Mouse (Mus musculus) neural tube, embryonic 14.5 days (tissue): ENCODE measurements around the gene Ankle1. TPM values are rescaled to one million over a fixed set of nuclear protein-coding genes. Genes with fewer than 3 reads are reported as not detected.

Experiments
- ATAC-seq: fragments of 200-750 bp; cut with Nextera tagmentation; 2 replicates; pipeline ENCODE4 v1.8.0; 2017; ENCODE audit warnings: low read depth, mild to moderate bottlenecking, moderate TSS enrichment, moderate library complexity
- H3K27ac ChIP-seq: fragments of 300-500 bp; sonication (generic); 2 replicates; pipeline ENCODE4 v1.5.1; 2014; ENCODE audit warnings: low read depth, mild to moderate bottlenecking, control low read depth, low read length, moderate library complexity, mixed read lengths
- H3K27me3 ChIP-seq: fragments of 300-500 bp; sonication (generic); 2 replicates; pipeline ENCODE4 v1.6.1; 2014; ENCODE audit warnings: low read length; ENCODE audit not compliant: control insufficient read depth, insufficient read depth
- H3K36me3 ChIP-seq: fragments of 300-500 bp; sonication (generic); 2 replicates; pipeline ENCODE4 v1.6.1; 2014; ENCODE audit warnings: low read length, mixed read lengths; ENCODE audit not compliant: control insufficient read depth, insufficient read depth
- H3K4me1 ChIP-seq: fragments of 300-500 bp; sonication (generic); 2 replicates; pipeline ENCODE4 v1.6.1; 2014; ENCODE audit warnings: low read length; ENCODE audit not compliant: control insufficient read depth, insufficient read depth
- H3K4me2 ChIP-seq: fragments of 300-500 bp; sonication (generic); 2 replicates; pipeline ENCODE4 v1.6.1; 2014; ENCODE audit warnings: mild to moderate bottlenecking, low read depth, low read length, control low read depth
- H3K4me3 ChIP-seq: fragments of 300-500 bp; sonication (generic); 2 replicates; pipeline ENCODE4 v1.5.1; 2014; ENCODE audit warnings: low read depth, low read length, control low read depth, mixed read lengths
- H3K9ac ChIP-seq: fragments of 300-500 bp; sonication (generic); replicated peaks from 2 replicates; pipeline ENCODE4 v1.6.1; 2014; ENCODE audit warnings: low read depth, mild to moderate bottlenecking, control low read depth, low read length, mixed read lengths
- H3K9me3 ChIP-seq: fragments of 300-500 bp; sonication (generic); 2 replicates; pipeline ENCODE4 v1.6.1; 2016; ENCODE audit warnings: low read length; ENCODE audit not compliant: control insufficient read depth
- WGBS: fragments of 180-500 bp; shearing (Covaris S2); extraction: QIAGEN DNeasy Blood & Tissue Kit; methylation state at CpG from one replicate; pipeline ENCODE4 v1.1.7; 2014; 5-methylcytosine and 5-hydroxymethylcytosine counted together
- polyA plus RNA-seq: library from polyadenylated mRNA; unstranded; fragments of >200 nt; fragmentation: Nextera tagmentation; extraction: Ambion mirVana; gene quantifications from 2 replicates; pipeline ENCODE4 v1.2.1, GENCODE M21; 2014

The Ankle1 gene
- polyA plus RNA-seq, 1 experiment from 2014 or later, result 1.9 TPM

DNA sequence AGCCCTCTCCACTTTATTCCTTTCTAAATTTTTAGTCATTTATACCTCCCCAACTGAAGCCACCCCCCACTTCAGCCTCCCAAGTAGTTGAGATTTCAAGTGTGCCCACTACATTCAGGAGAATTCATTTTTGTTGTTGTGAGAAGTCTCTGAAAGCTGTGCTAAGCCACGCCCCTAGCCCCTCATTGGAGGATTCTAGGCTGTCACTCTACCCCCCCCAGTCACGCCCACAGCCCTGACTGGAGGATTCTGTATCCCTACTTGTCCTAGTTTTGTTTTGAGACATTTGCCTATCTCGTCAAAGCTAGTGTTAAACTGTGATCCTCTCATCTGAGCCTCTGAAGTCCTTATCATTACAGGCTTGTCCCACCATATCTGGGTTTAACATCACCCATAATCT lies 12.9 kb upstream of the Ankle1 start:
- Histone ChIP-seq H3K36me3 (no peaks in the 10 kb centered on the region), H3K27me3 (no peaks in the 10 kb centered on the region), H3K4me1 (peaks cover 8% of the 10 kb centered on the region; the same call in 1 of the 2 replicates), H3K27ac (no peak overlapping the region), H3K9me3 (no peaks in the 10 kb centered on the region), H3K4me3 (no peak overlapping the region), H3K9ac (no peak overlapping the region), H3K4me2 (no peak overlapping the region)
- 12% methylated on average over 3 of the region's 3 CpGs for WGBS
- ATAC-seq, result no peak

DNA sequence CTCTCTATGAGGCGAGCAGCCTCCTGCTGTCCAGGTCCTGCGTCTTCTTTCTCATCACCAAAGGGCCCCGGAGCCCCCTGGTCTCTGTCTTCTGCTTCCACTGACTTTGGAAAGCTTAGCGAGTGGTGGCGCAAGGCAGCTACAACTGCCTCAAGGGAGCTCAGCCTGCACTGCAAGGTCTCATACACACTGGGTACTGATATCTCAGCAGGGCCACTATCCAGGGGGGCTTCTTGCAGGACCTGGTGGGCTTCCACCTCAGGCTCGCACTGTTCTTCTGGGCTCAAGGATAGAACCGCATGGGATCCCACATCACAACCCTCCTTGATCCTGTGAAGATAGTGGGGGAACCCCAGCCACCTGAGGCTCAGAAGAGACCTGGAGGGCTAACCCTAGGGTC lies 11.3 kb upstream of the Ankle1 start:
- WGBS, result 77% methylated on average over 7 of the region's 7 CpGs
- Histone ChIP-seq H3K27me3 (no peaks in the 10 kb centered on the region), H3K4me3 (no peak overlapping the region), H3K4me2 (no peak overlapping the region), H3K36me3 (peaks cover 5% of the 10 kb centered on the region; the same call in 1 of the 2 replicates), H3K9ac (no peak overlapping the region), H3K27ac (no peak overlapping the region), H3K4me1 (peaks cover 8% of the 10 kb centered on the region; the same call in 1 of the 2 replicates), H3K9me3 (no peaks in the 10 kb centered on the region)
- no peak for ATAC-seq

DNA sequence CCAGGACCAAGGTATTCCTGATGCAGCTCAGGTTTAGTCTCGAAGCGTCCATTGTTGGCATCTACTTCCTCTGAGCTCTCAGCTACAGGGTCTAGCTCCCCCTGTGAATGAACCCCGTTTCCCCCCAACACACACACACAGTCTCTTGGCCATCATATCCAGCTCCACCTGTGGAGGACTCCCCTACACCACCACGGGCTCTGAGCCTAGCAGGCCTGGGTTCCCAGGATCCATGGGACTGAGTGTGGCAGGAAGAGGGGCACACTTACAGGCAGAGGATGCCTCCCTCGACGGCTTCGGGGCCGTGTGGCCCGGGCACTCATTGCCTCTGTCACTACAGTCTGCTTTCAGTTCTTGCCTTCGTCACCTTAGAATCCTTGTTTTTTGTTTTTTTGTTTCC lies 10.7 kb upstream of the Ankle1 start:
- Histone ChIP-seq H3K4me2 (no peak overlapping the region), H3K4me3 (no peak overlapping the region), H3K9ac (no peak overlapping the region), H3K27ac (no peak overlapping the region), H3K9me3 (no peaks in the 10 kb centered on the region), H3K27me3 (no peaks in the 10 kb centered on the region), H3K36me3 (peaks cover 10% of the 10 kb centered on the region), H3K4me1 (peaks cover 8% of the 10 kb centered on the region; the same call in 1 of the 2 replicates)
- 90% methylated on average over 10 of the region's 10 CpGs for WGBS
- no peak for ATAC-seq

DNA sequence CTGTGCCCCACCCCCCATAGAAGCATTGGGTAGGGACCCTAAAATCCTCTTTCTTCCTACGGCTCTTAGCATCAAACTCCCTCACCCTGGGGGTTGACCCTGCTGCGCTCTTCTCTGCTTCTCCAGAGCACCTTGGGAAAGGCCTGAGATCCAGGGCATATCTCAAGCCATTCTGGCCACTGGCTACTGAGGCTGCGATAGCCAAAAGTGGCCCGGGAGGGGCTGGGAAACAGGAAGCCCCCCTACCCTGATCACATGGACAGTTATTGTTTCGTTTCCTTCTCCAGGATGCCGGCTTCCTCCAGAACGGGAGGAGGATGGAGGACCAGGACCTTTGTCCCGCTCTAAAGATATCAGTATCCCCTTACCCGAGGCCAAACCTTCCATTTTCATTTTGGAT lies 10.2 kb upstream of the Ankle1 start, which contains the start of gene Ushbp1:
Ushbp1 (minus strand) TSS at position 174 of the 400 bp plus-strand sequence.
- Histone ChIP-seq H3K4me2 (peak within 1 kb of the TSS; percentile 94), H3K27me3 (no peaks in the 10 kb centered on the region), H3K36me3 (peaks cover 10% of the 10 kb centered on the region), H3K9ac (peak within 1 kb of the TSS; percentile 56; the same call in 1 of the 2 replicates), H3K9me3 (no peaks in the 10 kb centered on the region), H3K4me1 (peaks cover 8% of the 10 kb centered on the region; the same call in 1 of the 2 replicates), H3K27ac (peak within 1 kb of the TSS; percentile 58; the same call in 1 of the 2 replicates), H3K4me3 (peak within 1 kb of the TSS; percentile 57)
- no peak for ATAC-seq
- WGBS, result 86% methylated on average over 9 of the region's 9 CpGs

DNA sequence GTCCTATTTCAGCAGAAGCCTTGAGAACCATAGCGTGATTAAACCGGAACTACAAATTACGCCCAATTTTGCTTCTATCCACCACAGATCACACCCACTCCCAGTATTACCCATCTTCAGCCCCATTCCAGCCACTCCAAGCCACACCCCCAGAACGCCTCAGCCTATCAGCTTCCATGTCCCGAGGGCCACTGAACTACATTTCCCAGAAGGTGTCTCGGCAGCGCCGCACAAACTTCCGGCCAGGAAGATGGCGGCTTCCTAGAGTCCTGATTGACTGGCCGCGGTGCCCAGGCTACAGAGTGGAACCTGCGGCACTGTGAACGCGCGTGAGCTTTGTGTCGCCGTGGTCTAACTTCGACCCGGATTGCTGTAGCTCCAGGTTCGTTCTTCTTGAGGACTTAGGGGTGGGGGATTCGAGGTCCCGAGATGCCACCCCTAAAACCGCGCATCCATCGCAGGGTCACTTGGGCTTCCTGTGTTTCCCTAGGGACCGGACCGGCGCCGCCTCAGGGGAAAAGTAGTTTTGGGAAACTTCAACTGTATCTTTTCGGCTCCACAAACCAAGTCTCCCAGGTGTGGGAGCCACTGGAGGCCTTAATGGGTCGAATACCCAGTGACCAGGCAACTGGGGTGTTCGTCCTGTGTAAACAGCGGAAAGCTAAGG lies 9.0 kb upstream of the Ankle1 start, which contains the start of gene Babam1:
Babam1 (plus strand) TSS at position 223 of the 667 bp plus-strand sequence.
- peak within 1 kb of the TSS; percentile 94 for H3K4me2 ChIP-seq
- H3K36me3 ChIP-seq, result peaks cover 10% of the 10 kb centered on the region
- peak within 1 kb of the TSS; percentile 58; the same call in 1 of the 2 replicates for H3K27ac ChIP-seq
- no peaks in the 10 kb centered on the region for H3K27me3 ChIP-seq
- H3K4me3 ChIP-seq, result peak within 1 kb of the TSS; percentile 57
- no peaks in the 10 kb centered on the region for H3K9me3 ChIP-seq
- H3K9ac ChIP-seq, result peak within 1 kb of the TSS; percentile 56
- ATAC-seq, result peak; percentile 98
- under 1% methylated on average over 34 of the region's 34 CpGs for WGBS
- peaks cover 8% of the 10 kb centered on the region; the same call in 1 of the 2 replicates for H3K4me1 ChIP-seq

DNA sequence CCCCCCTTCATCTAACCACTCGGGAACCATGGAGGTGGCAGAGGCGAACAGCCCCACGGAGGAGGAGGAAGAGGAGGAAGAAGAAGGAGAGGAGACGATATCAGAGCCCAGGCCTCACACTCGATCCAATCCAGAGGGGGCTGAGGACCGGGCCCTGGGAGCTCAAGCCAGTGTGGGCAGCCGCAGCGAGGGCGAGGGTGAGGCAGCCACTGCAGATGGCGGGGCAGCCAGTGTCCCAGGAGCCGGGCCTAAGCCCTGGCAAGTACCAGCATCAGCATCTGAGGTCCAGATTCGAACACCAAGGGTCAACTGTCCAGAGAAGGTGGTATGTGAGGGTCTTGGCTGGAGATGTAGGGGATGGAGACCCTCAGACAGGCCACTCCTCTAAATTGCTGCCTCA lies 8.1 kb upstream of the Ankle1 start:
- H3K4me1 ChIP-seq, result peaks cover 8% of the 10 kb centered on the region; the same call in 1 of the 2 replicates
- H3K9me3 ChIP-seq, result no peaks in the 10 kb centered on the region
- H3K27ac ChIP-seq, result no peak overlapping the region
- peak overlapping the region; percentile 94 for H3K4me2 ChIP-seq
- H3K4me3 ChIP-seq, result peak overlapping the region; percentile 57
- peaks cover 10% of the 10 kb centered on the region for H3K36me3 ChIP-seq
- no peak overlapping the region for H3K9ac ChIP-seq
- ATAC-seq, result no peak
- 83% methylated on average over 12 of the region's 12 CpGs for WGBS
- H3K27me3 ChIP-seq, result no peaks in the 10 kb centered on the region

DNA sequence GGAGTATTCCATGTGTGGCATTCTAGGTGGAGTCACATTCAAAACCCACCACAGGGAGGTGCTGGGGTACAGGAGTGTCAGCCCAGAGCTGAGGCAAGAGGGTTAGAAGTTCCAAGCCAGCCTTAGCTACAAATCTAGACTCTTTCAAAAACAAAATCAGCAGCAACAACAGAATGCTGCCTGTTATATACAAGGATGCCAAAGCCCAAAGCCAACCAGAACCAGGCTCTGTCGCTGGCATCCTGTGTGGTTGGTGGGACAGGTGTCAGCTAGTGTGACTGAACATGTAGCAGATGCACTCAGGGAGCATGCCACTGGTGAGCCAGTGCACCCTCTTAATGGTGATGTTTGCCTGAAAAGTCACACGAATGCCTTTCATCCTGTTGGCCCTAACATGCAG lies 5.0 kb upstream of the Ankle1 start:
- no peak overlapping the region for H3K27ac ChIP-seq
- no peak overlapping the region for H3K4me2 ChIP-seq
- H3K4me1 ChIP-seq, result peaks cover 8% of the 10 kb centered on the region; the same call in 1 of the 2 replicates
- no peaks in the 10 kb centered on the region for H3K27me3 ChIP-seq
- peaks cover 10% of the 10 kb centered on the region for H3K36me3 ChIP-seq
- H3K9me3 ChIP-seq, result no peaks in the 10 kb centered on the region
- H3K4me3 ChIP-seq, result no peak overlapping the region
- WGBS, result 94% methylated on average over 2 of the region's 2 CpGs
- H3K9ac ChIP-seq, result no peak overlapping the region
- ATAC-seq, result no peak

DNA sequence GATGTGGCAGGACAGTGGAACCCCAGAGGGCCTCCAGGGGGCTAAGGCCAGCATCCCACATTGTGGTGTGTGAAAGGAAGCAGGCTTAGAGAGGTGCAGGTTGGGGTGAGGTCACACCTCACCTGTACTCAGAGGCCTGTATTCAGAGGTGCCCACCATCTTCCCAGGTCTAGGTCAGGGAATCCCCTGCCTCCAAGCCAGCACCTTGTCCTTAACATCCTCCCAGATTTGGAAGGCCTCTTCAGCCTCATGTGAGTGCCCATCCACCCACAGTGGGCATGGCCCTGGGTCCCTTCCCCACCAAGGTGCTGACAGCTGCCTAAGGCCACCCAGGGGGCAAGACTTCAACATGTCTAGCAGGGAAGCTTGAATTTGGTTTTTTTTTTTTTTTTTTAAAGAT lies 4.4 kb upstream of the Ankle1 start:
- Histone ChIP-seq H3K27ac (no peak overlapping the region), H3K4me1 (peaks cover 8% of the 10 kb centered on the region; the same call in 1 of the 2 replicates), H3K4me3 (no peak overlapping the region), H3K9me3 (no peaks in the 10 kb centered on the region), H3K27me3 (no peaks in the 10 kb centered on the region), H3K4me2 (no peak overlapping the region), H3K36me3 (peaks cover 10% of the 10 kb centered on the region), H3K9ac (no peak overlapping the region)
- ATAC-seq, result no peak

DNA sequence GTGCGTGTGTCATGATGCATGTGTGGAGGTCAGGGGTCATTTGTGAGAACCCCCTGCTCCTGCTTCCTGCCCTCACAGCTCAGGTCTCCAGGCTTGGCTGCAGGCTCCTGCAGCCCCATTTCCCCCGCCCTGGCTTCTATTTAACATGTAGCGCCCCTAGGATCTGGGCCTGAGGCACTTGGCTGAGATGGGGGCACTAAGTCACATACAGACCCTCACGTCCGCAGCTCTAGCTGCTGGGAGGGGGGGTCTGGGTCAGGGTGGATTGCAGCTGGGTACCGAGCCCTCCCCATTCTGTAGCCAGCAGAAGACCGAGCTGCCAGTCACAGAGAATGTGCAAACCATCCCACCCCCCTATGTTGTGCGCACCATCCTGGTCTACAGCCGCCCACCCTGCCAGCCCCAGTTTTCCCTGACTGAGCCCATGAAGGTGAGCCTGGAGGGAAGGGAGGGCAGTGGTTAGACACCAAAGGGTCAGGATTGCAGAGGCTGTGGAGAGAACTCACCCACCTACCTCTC lies 3.3 kb upstream of the Ankle1 start:
- Histone ChIP-seq H3K27me3 (no peaks in the 10 kb centered on the region), H3K9ac (no peak overlapping the region), H3K4me2 (no peak overlapping the region), H3K36me3 (peaks cover 10% of the 10 kb centered on the region), H3K9me3 (no peaks in the 10 kb centered on the region), H3K4me3 (no peak overlapping the region), H3K27ac (no peak overlapping the region), H3K4me1 (peaks cover 4% of the 10 kb centered on the region; the same call in 1 of the 2 replicates)
- WGBS, result 89% methylated on average over 9 of the region's 9 CpGs
- no peak for ATAC-seq
